Mouse (Mus musculus) erythroblast, embryonic 14.5 days (primary cell): ENCODE measurements around the gene Fmn2.

ENCODE experiments used
- GATA1 ChIP-seq: IDR thresholded peaks from 2 replicates; pipeline ENCODE4 v1.6.1; 2012; ENCODE audit warnings: low read length, inconsistent platforms, mixed read lengths
- TAL1 ChIP-seq: IDR thresholded peaks from 3 replicates; pipeline ENCODE4 v1.6.1; 2012; ENCODE audit warnings: low read length, inconsistent platforms, mixed read lengths

DNA sequence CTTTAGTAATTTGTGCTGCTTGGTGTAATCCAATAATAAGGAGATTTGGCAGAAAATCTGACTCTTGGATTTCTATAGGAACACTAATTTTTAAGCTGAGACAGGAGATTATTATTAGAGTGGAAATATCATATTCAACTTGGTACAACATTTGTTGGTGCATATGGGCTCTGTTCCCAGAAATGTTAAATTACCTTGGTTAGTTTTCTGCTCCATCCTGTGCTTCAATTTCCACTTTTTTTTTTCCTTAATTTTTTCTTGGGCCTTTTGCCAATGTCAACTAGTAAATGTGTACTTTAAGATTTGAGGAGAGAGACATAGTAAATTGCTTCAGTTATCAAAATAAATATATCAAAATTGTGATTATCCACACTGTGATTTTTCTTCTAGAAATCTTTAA, 163.5 kb downstream of the Fmn2 start:
- TF ChIP-seq TAL1 = no peak
- no peak for TF ChIP-seq GATA1
